Mouse (Mus musculus) heart, embryonic 11.5 days (tissue): ENCODE measurements at regions not wholly inside any gene's neighbourhood (a gene's known extent, or its start where the extent isn't known, plus 50 kb on each side); places are given as distances from the start of the nearest gene placed in this dataset.

Experiments
- ATAC-seq: fragments of 200-750 bp; cut with Nextera tagmentation; replicated peaks from 2 replicates; pipeline ENCODE4 v1.8.0; 2017; ENCODE audit warnings: moderate library complexity; ENCODE audit not compliant: insufficient number of reproducible peaks, low FRiP score, low TSS enrichment
- H3K27ac ChIP-seq: fragments of 300-500 bp; sonication (generic); 2 replicates; pipeline ENCODE4 v1.5.1; 2014; ENCODE audit warnings: mild to moderate bottlenecking, low read depth, low read length
- H3K27me3 ChIP-seq: fragments of 300-500 bp; sonication (generic); 2 replicates; pipeline ENCODE4 v1.6.1; 2014; ENCODE audit warnings: mild to moderate bottlenecking, low read length, mixed read lengths; ENCODE audit not compliant: control insufficient read depth, insufficient read depth
- H3K36me3 ChIP-seq: fragments of 300-500 bp; sonication (generic); 2 replicates; pipeline ENCODE4 v1.6.1; 2014; ENCODE audit warnings: mild to moderate bottlenecking, low read length, moderate library complexity, mixed read lengths; ENCODE audit not compliant: control insufficient read depth, insufficient read depth
- H3K4me1 ChIP-seq: fragments of 300-500 bp; sonication (generic); 2 replicates; pipeline ENCODE4 v1.6.1; 2014; ENCODE audit warnings: low read length; ENCODE audit not compliant: control insufficient read depth, insufficient read depth
- H3K4me2 ChIP-seq: fragments of 300-500 bp; sonication (generic); 2 replicates; pipeline ENCODE4 v1.6.1; 2014; ENCODE audit warnings: mild to moderate bottlenecking, moderate library complexity
- H3K4me3 ChIP-seq: fragments of 300-500 bp; sonication (generic); 2 replicates; pipeline ENCODE4 v1.5.1; 2014; ENCODE audit warnings: low read depth, low read length
- H3K9ac ChIP-seq: fragments of 300-500 bp; sonication (generic); 2 replicates; pipeline ENCODE4 v1.6.1; 2014; ENCODE audit warnings: mild to moderate bottlenecking, low read depth, low read length, moderate library complexity
- H3K9me3 ChIP-seq: fragments of 300-500 bp; sonication (generic); replicated peaks from 2 replicates; pipeline ENCODE4 v1.6.1; 2016; ENCODE audit warnings: low read length; ENCODE audit not compliant: control insufficient read depth
- WGBS: fragments of 180-500 bp; shearing (Covaris S2); extraction: QIAGEN DNeasy Blood & Tissue Kit; methylation state at CpG from one replicate; pipeline ENCODE4 v1.1.7; 2014; ENCODE audit not compliant: insufficient replicate concordance; 5-methylcytosine and 5-hydroxymethylcytosine counted together

DNA sequence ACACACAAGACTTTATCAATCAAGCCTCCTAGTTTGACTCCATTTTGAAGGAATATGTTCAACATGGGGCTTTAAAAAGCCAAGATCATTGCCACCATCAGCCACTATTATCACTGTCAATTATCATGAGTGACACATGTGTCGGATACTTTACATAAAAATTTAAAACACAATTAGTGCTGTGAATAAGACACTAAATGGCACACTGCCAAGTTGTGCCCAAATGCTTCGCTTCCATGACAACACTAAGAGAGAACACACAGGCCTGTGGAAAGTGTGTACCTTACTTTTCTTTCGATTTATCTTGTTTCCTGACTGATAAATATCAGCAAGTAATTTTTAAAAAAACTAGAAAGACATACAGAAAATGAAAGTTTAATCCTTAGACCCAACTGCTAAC, 166.5 kb upstream of the Ptbp2 start:
- H3K4me2 ChIP-seq: no peak overlapping the region
- no peak for ATAC-seq
- no peaks in the 10 kb centered on the region for H3K36me3 ChIP-seq
- no peak overlapping the region for H3K9ac ChIP-seq
- H3K4me3 ChIP-seq: no peak overlapping the region
- no peaks in the 10 kb centered on the region for H3K27me3 ChIP-seq
- no peak overlapping the region for H3K27ac ChIP-seq
- no peaks in the 10 kb centered on the region; the same call in 1 of the 2 replicates for H3K4me1 ChIP-seq
- WGBS: 82% methylated on average over 3 of the region's 3 CpGs
- H3K9me3 ChIP-seq: no peaks in the 10 kb centered on the region

DNA sequence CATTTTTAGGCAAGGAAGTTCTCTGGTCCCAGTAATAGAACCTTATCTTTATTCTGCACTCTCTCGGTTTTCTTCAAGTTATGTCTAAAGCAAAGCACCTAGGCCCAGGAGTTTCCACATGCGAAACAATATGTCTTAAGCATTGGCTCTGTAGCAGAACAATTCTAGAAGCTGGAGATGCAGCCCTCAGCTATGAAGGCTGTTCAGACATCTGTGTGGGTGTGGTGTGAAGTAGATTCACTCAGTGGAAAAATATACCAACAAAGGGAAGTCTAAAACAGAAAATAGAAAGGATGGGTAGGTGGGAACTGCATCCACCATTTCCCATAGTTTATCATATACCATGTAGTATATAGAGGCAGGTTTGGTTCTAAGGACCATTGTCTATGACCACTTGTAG, 165.8 kb upstream of the Ptbp2 start:
- H3K9me3 ChIP-seq: no peaks in the 10 kb centered on the region
- no peaks in the 10 kb centered on the region for H3K27me3 ChIP-seq
- H3K4me1 ChIP-seq: no peaks in the 10 kb centered on the region; the same call in 1 of the 2 replicates
- H3K36me3 ChIP-seq: no peaks in the 10 kb centered on the region
- no peak overlapping the region for H3K4me2 ChIP-seq
- H3K4me3 ChIP-seq: no peak overlapping the region
- no peak overlapping the region for H3K27ac ChIP-seq
- WGBS: 62% methylated on average over 2 of the region's 2 CpGs
- ATAC-seq: no peak
- no peak overlapping the region for H3K9ac ChIP-seq

GRCm38 (mm10) chr3:119949620-119950019, 165.4 kb upstream of the Ptbp2 start:
- no peaks in the 10 kb centered on the region for H3K9me3 ChIP-seq
- H3K9ac ChIP-seq: no peak overlapping the region
- no peaks in the 10 kb centered on the region; the same call in 1 of the 2 replicates for H3K4me1 ChIP-seq
- no peaks in the 10 kb centered on the region for H3K36me3 ChIP-seq
- H3K27me3 ChIP-seq: no peaks in the 10 kb centered on the region
- no peak overlapping the region for H3K4me3 ChIP-seq
- no peak overlapping the region for H3K27ac ChIP-seq
- H3K4me2 ChIP-seq: peak overlapping the region; percentile 47
- 37% methylated on average over 7 of the region's 7 CpGs for WGBS
- no peak for ATAC-seq

DNA sequence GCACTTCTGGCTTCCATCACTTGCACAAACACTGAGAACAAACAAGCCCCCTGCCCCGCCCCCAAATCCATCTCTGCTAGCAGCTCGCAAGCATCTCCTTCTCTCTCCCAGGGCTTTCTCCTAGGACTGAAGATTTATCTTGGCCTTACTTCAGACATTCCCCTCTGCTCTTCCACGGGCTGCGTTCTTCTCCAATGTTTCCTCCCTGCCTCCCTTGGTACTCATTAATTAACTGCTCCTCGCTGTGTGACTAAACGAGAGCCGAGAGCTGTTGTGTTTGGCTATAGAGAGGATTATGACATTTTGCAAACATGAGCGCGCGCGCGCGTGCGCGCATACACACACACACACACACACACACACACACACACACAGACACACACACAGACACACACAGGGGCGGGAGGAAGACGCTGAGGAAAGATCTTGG, 164.8 kb upstream of the Ptbp2 start:
- no peak for ATAC-seq
- H3K4me3 ChIP-seq: no peak overlapping the region
- H3K4me1 ChIP-seq: no peaks in the 10 kb centered on the region; the same call in 1 of the 2 replicates
- H3K9me3 ChIP-seq: no peaks in the 10 kb centered on the region
- H3K27me3 ChIP-seq: no peaks in the 10 kb centered on the region
- no peak overlapping the region for H3K27ac ChIP-seq
- peak overlapping the region; percentile 47 for H3K4me2 ChIP-seq
- peak overlapping the region; percentile 28; the same call in 1 of the 2 replicates for H3K9ac ChIP-seq
- H3K36me3 ChIP-seq: no peaks in the 10 kb centered on the region
- 47% methylated on average over 17 of the region's 17 CpGs for WGBS

GRCm38 (mm10) chr3:119947126-119947525, 162.9 kb upstream of the Ptbp2 start:
- H3K4me3 ChIP-seq: no peak overlapping the region

DNA sequence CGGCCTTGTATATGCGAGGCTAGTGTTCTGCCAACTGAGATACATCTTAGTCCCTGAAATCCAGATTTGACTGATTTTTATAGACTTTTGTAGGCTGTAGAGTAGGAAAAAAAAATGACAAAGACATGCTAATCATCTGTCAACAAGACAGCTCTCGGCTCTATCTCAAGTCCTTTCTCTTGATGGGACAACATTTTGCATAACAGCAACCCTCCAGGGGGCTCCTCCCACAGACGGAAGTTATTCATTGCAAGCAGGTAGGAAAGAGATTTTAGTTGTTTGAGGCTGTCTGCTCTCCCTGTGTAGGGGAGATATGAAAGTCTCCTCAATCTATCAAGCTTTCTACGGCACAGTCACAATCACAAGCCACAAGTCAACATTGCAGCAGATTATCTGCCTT, 159.8 kb upstream of the Ptbp2 start:
- 49% methylated on average over 5 of the region's 5 CpGs for WGBS
- no peak overlapping the region for H3K4me3 ChIP-seq
- no peaks in the 10 kb centered on the region for H3K27me3 ChIP-seq
- ATAC-seq: no peak
- H3K9me3 ChIP-seq: no peaks in the 10 kb centered on the region
- no peak overlapping the region for H3K9ac ChIP-seq
- H3K4me1 ChIP-seq: no peaks in the 10 kb centered on the region; the same call in 1 of the 2 replicates
- H3K27ac ChIP-seq: no peak overlapping the region
- H3K36me3 ChIP-seq: no peaks in the 10 kb centered on the region
- no peak overlapping the region for H3K4me2 ChIP-seq

More at GRCm38 (mm10) chr3:119947126-119947525, 162.9 kb upstream of the Ptbp2 start:
- Histone ChIP-seq H3K9ac (no peak overlapping the region), H3K4me1 (no peaks in the 10 kb centered on the region; the same call in 1 of the 2 replicates), H3K9me3 (no peaks in the 10 kb centered on the region), H3K36me3 (no peaks in the 10 kb centered on the region), H3K27me3 (no peaks in the 10 kb centered on the region), H3K4me2 (no peak overlapping the region), H3K27ac (no peak overlapping the region)
- 66% methylated on average over 4 of the region's 4 CpGs for WGBS
- ATAC-seq: no peak

GRCm38 (mm10) chr3:119939091-119939490, 154.8 kb upstream of the Ptbp2 start:
- no peak for ATAC-seq
- Histone ChIP-seq H3K9me3 (no peaks in the 10 kb centered on the region), H3K36me3 (no peaks in the 10 kb centered on the region), H3K4me2 (no peak overlapping the region), H3K4me3 (no peak overlapping the region), H3K9ac (no peak overlapping the region), H3K4me1 (no peaks in the 10 kb centered on the region), H3K27ac (no peak overlapping the region), H3K27me3 (no peaks in the 10 kb centered on the region)
- WGBS: 78% methylated on average over 1 of the region's 1 CpGs

- Histone ChIP-seq H3K27me3 (no peaks in the 10 kb centered on the region), H3K27ac (no peak overlapping the region), H3K4me2 (no peak overlapping the region), H3K4me1 (no peaks in the 10 kb centered on the region), H3K9me3 (no peaks in the 10 kb centered on the region), H3K9ac (no peak overlapping the region), H3K4me3 (no peak overlapping the region), H3K36me3 (no peaks in the 10 kb centered on the region)
- 68% methylated on average over 6 of the region's 6 CpGs for WGBS
- ATAC-seq: no peak
Measured at GRCm38 (mm10) chr3:119938425-119938824, 154.2 kb upstream of the Ptbp2 start.

- WGBS: 69% methylated on average over 1 of the region's 1 CpGs
- no peaks in the 10 kb centered on the region for H3K9me3 ChIP-seq
- ATAC-seq: no peak
Measured at GRCm38 (mm10) chr3:119936526-119936925, 152.3 kb upstream of the Ptbp2 start.

More at GRCm38 (mm10) chr3:119936526-119936925, 152.3 kb upstream of the Ptbp2 start:
- no peak overlapping the region for H3K4me2 ChIP-seq
- H3K4me3 ChIP-seq: no peak overlapping the region
- H3K36me3 ChIP-seq: no peaks in the 10 kb centered on the region
- no peak overlapping the region for H3K9ac ChIP-seq
- H3K27ac ChIP-seq: no peak overlapping the region
- H3K4me1 ChIP-seq: no peaks in the 10 kb centered on the region
- no peaks in the 10 kb centered on the region for H3K27me3 ChIP-seq
